Mouse (Mus musculus) bone marrow, adult 2 months (tissue): ENCODE measurements around the gene Vps25.

Experiments
- CTCF ChIP-seq: fragments of 200-500 bp; IDR thresholded peaks from 2 replicates; pipeline ENCODE4 v1.5.1; 2011; ENCODE audit warnings: low read length, control low read depth; ENCODE audit not compliant: control insufficient read depth, insufficient read depth
- POLR2A ChIP-seq: fragments of 200-500 bp; IDR thresholded peaks from 2 replicates; pipeline ENCODE4 v1.6.1; 2011; ENCODE audit warnings: low read depth, mild to moderate bottlenecking, control low read depth, low read length, borderline replicate concordance; ENCODE audit not compliant: control insufficient read depth

GRCm38 (mm10) chr11:101263138-101263988 lies 9.9 kb downstream of the Vps25 start:
- TF ChIP-seq CTCF (no peak), POLR2A (no peak)
